Mouse (Mus musculus): ENCODE measurements at regions not wholly inside any gene's neighbourhood (a gene's known extent, or its start where the extent isn't known, plus 50 kb on each side); places are given as distances from the start of the nearest gene placed in this dataset.

DNA sequence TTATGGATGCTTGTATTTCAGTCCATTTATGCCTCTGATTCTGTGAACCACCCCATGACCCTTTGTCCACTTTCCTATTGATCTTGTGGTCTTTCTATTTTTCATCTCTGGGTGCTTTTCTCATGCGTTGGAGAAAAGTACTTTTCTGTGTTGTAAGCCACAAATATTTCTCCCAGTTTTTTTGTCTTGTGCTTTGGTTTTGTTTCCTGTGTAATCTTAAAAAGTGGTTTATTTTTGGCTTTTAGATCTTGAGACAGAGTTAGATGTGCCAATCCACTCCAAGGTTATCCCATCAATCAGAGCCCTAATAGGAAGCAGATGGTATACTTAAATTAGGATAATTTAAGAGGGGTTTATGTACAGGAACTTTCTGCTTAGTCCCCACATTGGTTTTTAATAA lies 50.0 kb upstream of the Slc22a23 start:
- DNase-seq (ENCODE audit: low read depth, low spot score), result no peak
